Mouse (Mus musculus) mature B cell (primary cell): ENCODE data around the gene Cutal.

Experiments used
- in situ Hi-C: fragments of 300-500 bp; cut with MboI; formaldehyde crosslinking; loops from 2 replicates; pipeline ENCODE4 v1.14.3; 2019

The Cutal gene

DNA sequence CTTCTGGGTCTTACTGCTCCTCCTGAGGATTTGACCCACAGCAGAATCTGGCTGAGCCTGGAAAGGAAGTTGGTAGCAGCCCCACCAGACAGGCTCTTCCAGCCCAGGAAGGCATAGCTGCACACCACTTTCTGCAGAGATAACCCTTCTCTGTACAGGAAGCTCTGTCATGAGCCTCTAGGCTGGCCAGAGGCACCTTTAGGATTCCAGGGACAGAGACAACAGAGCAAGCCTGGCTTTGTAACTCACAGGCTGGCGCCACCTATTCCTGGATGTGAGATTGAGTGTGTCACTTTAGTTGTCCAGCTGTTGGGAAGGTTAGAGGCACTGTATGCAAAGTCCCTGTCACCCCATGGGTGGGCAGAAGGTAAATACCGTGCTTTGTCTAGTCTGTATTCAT is 40.9 kb downstream of the Cutal start:
- in situ Hi-C loops = no loop called here

DNA sequence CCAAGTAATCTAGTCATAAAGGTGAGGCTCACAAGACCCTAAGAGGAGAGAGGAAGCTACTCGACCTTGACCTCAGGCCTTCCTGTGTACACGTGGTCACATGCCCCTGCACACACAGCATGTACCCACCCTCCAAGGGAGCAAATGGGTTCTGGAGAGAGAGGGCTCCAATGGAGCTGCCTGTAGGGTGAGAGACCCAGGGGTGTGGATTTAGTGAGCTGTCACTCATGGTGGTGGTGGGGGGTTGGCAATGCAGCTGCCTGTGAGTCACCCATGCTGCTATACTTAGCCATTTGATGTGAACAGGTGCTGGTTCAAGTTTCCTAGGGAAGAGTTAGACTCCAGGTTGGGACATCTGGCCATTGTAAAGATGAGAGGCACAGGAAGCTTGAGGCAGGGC is 45.9 kb downstream of the Cutal start:
- in situ Hi-C loops = no loop called here

DNA sequence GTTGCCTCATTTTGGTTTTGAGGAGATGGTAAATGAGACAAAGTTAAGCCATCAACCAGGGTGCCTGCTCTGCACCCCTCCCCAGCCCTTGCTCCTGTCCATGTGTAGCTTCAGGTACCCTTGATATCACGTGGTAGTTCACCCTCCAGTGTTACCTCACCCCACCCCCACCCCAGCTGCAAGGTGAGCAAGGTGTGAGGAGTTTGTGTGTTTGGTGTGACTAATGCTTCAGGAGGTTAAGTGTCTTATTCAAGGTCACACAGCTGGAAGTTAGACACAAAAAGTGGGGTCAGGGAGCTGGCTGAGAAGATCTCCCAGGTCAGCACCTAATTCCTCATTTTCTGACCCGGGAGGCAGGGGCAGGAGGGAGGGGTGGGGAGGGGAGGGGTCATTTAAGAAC is 48.5 kb downstream of the Cutal start:
- in situ Hi-C loops = no loop called here

GRCm38 (mm10) chr2:34927320-34927719 is 53.1 kb downstream of the Cutal start:
- in situ Hi-C loops = no loop called here

DNA sequence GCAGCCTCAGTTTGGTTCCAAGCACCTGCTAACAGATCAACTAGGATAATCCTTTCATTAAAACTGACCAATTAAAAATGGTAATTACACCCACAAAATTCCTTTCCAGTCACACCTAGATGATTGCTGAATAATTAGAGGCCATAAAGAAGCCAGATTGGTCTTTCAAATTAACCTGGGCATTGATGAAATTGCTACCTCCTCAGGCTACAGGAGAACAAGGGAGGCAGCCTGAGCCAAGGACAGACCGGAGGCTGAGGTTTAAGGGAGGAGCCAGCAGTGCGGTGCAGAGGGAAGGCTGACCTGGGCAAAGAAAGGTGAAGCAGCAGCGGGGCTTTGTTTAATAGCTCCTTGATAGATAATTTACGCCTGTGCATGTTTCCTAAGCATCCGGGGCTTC is 63.3 kb downstream of the Cutal start:
- in situ Hi-C loops = no loop called here

DNA sequence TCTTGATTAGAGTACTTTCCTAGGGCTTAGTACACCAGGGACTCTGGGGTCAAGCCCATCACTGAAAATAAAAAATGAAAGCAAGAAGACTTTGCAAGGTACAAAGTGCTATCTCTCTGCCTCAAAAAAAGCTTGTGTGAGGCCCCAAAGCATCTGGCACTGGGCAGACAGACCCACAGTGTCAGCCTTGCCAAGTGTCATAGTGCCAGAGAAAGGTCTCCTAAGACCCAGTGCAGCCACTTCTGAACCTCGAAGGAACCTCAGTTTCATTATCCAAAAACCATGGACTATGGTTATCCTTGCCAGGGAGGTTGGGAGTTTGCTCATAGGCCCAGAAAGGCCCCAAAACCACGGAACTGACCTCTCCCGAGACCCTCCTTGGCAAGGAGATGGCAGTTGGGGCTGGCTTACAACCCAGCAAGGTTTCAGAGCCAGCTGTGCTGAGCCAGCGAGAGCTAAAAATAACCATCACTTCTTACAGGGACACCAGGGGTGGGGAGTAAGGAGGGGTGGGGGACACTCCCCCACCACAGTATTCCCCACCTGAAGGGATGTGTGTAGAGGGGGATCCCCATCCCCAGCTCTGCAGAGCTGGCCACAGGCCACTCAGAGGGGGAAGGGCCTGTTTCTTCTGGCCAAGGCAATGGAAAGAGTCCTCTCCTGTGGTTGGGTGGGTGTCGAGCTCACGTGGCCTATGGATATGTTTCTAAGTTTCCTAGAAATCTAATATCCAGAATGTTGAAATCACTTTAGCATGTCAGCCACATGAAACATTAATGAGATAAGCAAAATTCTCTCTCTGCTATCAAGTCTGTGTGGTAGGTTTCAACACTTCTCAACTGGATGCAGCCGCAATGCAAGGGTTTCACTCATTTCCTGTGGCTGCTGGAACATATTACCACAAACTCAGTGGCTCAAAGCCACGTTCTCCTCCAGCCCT is 64.3 kb downstream of the Cutal start:
- in situ Hi-C loops = no loop called here

DNA sequence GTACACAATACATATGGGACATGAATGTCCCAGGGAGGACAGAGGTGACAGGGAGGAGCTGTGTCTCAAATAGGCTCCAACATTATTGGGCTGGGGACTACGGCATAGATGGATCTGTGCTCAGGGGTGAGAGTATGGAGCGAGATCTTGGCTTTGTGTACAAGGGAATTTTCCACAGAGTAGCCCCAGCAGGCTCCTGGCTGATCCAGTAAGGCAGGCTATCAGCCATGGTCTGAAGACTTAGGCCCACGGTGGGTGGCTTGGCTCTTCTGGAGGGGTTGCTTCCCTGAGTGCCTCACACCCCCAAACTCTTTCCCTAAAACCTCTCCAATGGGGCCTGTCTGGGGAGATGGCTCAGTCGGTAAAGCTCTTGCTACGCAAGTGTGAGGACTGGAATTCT is 66.0 kb downstream of the Cutal start:
- in situ Hi-C loops = no loop called here

DNA sequence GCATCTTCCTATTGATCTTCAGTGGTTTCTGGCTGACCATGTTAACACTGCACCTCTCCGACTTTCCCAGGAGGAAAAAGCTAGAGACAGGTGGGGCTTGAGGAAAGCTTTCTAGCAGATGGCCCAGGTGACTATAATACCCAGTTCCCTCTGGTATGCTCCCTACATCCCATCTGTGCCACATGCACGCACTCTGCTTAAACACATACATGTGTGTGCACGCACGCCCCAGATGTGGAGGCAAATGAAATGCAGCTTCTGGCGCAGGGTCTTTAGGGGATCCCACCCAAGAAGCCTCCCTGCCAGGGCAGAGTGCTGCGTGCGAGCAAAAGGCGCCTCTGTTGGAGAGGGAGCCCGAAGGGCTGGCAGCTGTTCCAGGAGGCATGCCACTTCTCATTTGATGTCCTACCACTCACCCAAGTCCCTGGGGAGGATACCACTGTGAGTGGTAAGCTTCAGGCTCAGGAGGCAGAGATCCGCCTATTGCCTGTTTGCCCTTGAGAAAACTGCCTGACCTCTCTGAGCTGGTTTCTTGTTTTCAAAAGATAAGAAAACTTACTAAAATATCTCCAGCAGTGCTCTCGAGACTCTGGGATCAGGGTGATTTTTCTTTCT is 67.0 kb downstream of the Cutal start:
- in situ Hi-C loops = no loop called here
